Mouse (Mus musculus): ENCODE measurements around the gene Plod1.

DNA sequence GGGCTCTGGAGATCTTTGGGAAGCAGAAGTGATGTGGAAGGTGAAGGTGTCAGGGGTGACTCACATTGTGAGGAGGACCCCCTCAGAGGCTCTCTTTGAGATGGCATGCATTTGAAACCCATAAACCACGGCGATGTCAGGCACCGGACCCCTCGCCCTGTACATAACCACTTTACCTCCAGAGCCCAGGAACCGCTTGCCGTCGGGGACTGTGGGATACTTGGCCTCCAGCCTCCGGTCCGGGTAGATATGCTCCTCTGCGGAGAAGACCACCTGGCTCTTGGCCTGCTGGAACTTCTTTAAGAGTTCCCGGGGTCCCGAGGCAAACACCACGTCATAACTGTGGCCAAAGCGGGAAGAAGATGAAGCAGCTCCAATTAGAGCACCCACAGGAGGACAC, 5.6 kb downstream of the Plod1 start:
- no peak for TF ChIP-seq CTCF (IDR thresholded peaks at IDR 0.05; ENCODE audit: borderline replicate concordance, control insufficient read depth, extremely low read depth, insufficient read depth, low read length, poor library complexity)
- no peak for TF ChIP-seq POLR2A (IDR thresholded peaks at IDR 0.05; ENCODE audit: control insufficient read depth, extremely low read depth, insufficient read depth, low read length, poor library complexity)
